Mouse (Mus musculus) T-helper 17 cell (primary cell): ENCODE data around the gene Tspan5.

Experiments
- in situ Hi-C, 2 experiments: fragments of 300-600 bp; cut with MboI, MseI; formaldehyde crosslinking; loops; 1 replicate in 1 of 2; 2 replicates in 1 of 2; pipeline ENCODE4 v1.15.1; 2025; ENCODE audit warnings: high pct_unique_total_duplicates in 2 of 2

The Tspan5 gene

GRCm38 (mm10) chr3:138843180-138843579 is 101.2 kb downstream of the Tspan5 start:
- in situ Hi-C loops, result no loop called here

GRCm38 (mm10) chr3:138843641-138844040 is 101.6 kb downstream of the Tspan5 start:
- in situ Hi-C loops, result no loop called here

GRCm38 (mm10) chr3:138845820-138846219 is 103.8 kb downstream of the Tspan5 start:
- in situ Hi-C loops, result loop anchor here in 1 of 2 experiments (5.0 kb wide), 1 partner anchor 46 kb away; no protein-coding TSS in a partner anchor

GRCm38 (mm10) chr3:138847809-138848208 is 105.8 kb downstream of the Tspan5 start:
- in situ Hi-C loops, result loop anchor here in 1 of 2 experiments (5.0 kb wide), 1 partner anchor 44 kb away; no protein-coding TSS in a partner anchor

GRCm38 (mm10) chr3:138849755-138850301 is 107.8 kb downstream of the Tspan5 start:
- in situ Hi-C loops, result loop anchor here in 1 of 2 experiments (5.0 kb wide), 1 partner anchor 42 kb away; no protein-coding TSS in a partner anchor

- in situ Hi-C loops, result no loop called here
Observed at GRCm38 (mm10) chr3:138851876-138852275, 109.9 kb downstream of the Tspan5 start.

- in situ Hi-C loops, result no loop called here
Observed at GRCm38 (mm10) chr3:138852982-138853689, 111.1 kb downstream of the Tspan5 start.

- in situ Hi-C loops, result no loop called here
Observed at GRCm38 (mm10) chr3:138853996-138854836, 112.2 kb downstream of the Tspan5 start.

- in situ Hi-C loops, result no loop called here
Observed at GRCm38 (mm10) chr3:138855387-138855786, 113.4 kb downstream of the Tspan5 start.

- in situ Hi-C loops, result no loop called here
Observed at GRCm38 (mm10) chr3:138856946-138857345, 115.0 kb downstream of the Tspan5 start.

- in situ Hi-C loops, result no loop called here
Observed at GRCm38 (mm10) chr3:138857805-138858546, 116.0 kb downstream of the Tspan5 start.

- in situ Hi-C loops, result no loop called here
Observed at GRCm38 (mm10) chr3:138858649-138859048, 116.7 kb downstream of the Tspan5 start.

GRCm38 (mm10) chr3:138859166-138859565 is 117.2 kb downstream of the Tspan5 start:
- in situ Hi-C loops, result no loop called here

GRCm38 (mm10) chr3:138859666-138860065 is 117.7 kb downstream of the Tspan5 start:
- in situ Hi-C loops, result no loop called here

- in situ Hi-C loops, result no loop called here
Observed at GRCm38 (mm10) chr3:138860257-138860760, 118.3 kb downstream of the Tspan5 start.

- in situ Hi-C loops, result no loop called here
Observed at GRCm38 (mm10) chr3:138861032-138861431, 119.0 kb downstream of the Tspan5 start.

- in situ Hi-C loops, result no loop called here
Observed at GRCm38 (mm10) chr3:138861589-138861988, 119.6 kb downstream of the Tspan5 start.

GRCm38 (mm10) chr3:138864166-138864648 is 122.2 kb downstream of the Tspan5 start:
- in situ Hi-C loops, result no loop called here

GRCm38 (mm10) chr3:138865271-138865670 is 123.3 kb downstream of the Tspan5 start:
- in situ Hi-C loops, result no loop called here

- in situ Hi-C loops, result no loop called here
Observed at GRCm38 (mm10) chr3:138867149-138867848, 125.3 kb downstream of the Tspan5 start.
